Mouse (Mus musculus) ovary, postnatal 10 days (tissue): ENCODE results near the gene Sdf2.
"Not testable (repeated sequence)": the region's sequence is repeated elsewhere in the genome, so short reads cannot be mapped to it uniquely, and the experiment has no call there.

Source experiments
- DNase-seq: peaks from one replicate; pipeline ENCODE4 v3.0.0; 2022; ENCODE audit warnings: low spot score

Sdf2 gene

DNA sequence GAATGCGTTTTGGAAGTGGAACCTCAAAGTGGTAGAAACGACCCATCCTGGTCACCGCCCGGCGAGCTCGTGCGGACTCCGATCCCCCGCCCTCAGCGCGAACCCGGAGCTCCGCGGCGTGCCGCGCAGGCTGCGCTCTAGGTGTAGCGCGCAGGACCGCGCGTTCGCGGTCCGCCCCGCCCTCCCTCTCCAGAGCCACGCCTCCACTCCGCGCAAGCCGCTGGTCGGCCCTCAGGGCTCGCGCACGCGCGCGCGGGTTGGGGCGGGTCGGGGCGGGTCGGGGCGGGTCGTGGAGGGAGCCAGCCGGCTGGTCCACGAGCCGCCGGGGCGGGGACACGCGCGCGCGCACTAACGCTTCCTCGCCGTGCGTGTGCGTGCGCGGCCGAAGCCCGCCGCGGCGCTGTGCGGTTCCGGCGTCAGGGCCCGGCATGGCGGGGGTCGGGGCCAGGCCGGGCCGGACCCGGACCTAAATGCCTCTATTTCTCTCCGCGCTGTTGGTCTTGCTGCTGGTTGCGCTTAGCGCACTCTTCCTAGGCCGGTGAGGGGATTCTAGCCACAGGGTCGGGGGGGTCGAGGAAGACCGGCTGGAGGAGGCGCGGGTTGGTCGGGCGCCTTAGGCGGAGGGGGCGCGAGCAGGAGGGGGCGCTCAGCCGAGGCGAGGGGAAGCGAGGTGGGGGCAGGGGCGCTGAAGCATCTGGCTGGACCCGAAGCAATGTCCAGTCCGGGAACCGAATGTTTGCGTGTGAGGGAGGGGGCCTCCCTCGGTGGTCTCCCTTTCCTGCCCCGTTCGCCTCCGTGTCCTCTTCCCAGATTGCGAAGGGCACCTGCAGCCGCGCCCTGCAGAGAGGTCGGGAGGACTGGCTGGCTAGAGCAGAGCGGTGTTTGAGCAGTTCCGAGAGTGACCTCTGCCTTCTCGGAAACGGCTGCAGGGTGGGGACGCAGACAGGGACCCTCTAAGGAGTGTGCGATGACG lies 16.1 kb downstream of the Sdf2 start, which contains the start of gene 2610507B11Rik:
TSS of gene 2610507B11Rik (plus strand) at position 373 of the 973 bp plus-strand sequence.
- DNase-seq = peak; percentile 73

DNA sequence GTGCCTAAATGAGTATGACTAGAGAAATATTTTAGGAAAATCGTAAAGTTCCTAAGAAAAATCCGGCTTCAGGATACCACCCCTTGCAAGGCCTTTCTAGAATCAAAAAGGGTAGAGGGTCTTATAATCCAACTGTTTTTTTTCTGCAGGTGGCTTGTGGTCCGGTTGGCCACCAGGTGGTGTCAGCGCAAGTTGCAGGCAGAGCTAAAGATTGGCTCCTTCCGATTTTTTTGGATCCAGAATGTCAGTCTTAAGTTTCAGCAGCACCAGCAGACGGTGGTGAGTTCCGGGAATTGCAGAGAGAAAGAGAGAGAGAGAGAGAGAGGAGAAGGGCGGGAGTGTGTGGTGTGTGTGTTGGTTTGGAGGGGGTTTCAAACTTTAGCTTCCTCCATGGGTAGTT lies 17.0 kb downstream of the Sdf2 start:
- DNase-seq = no peak

DNA sequence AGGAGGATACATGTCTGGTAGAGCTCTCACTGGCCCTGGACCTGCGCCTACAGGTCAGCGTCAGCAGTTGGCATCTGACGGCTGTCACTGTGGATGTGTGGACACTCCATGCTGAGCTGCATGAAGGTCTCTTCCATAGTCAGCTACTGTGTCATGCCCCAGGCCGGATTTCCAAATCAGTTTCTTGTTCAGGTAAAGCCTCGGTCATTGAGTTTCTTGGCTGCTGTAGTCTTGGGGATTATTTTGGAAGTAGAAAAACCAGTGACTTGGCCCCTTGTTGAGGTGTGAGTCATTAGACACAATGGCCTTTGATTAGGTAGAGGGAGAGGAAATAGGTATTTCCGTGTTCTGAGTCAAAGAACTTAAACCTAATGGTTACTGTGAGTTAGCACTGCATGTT lies 20.0 kb downstream of the Sdf2 start:
- DNase-seq = no peak

DNA sequence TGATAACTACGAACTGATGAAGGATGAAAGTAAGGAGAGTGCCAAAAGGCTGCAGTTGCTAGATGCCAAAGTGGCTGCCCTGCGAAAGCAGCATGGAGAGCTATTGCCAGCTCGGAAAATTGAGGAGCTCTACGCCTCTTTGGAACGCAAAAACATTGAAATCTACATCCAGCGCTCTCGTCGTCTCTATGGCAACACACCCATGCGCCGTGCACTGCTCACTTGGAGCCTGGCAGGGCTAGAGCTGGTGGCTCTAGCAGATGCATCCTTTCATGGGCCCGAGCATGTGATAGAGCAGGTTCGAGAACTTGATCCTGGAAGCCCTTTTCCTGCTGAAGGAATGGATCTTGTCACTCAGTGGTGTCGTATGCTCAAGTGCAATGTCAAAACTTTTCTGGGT lies 26.4 kb downstream of the Sdf2 start:
- DNase-seq = no peak

DNA sequence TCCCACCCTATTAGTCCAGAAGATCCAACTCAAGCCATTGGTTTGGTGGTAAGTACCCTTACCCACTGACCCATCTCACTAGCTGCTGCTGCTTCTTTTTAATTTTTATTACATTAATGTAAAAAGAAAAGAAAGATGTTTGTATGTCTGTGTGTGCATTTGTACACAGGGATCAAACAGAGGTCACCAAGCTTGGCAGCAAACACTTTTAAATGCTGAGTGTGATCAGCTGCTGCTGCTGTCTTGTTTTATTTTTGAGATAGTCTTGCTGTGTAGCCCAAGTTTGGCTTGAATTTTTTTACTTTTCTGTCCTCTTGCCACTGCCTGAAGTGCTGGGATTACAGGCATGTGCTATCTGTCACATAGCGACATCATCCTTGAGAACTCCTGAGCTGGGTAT lies 30.1 kb downstream of the Sdf2 start:
- DNase-seq = no peak

DNA sequence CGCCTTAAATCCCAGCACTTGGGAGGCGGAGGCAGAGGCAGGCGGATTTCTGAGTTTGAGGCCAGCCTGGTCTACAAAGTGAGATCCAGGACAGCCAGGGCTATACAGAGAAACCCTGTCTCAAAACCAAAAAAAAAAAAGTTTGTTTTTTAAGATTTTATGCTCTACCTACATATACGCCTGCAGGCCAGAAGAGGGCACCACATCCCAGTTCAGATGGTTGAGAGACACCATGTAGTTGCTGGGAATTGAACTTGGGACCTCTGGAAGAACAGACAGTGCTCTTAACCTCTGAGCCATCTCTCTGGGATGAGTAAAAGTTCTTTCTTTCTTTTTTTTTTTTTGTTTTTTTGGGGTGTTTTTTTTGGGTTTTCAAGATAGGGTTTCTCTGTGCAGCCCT lies 30.6 kb downstream of the Sdf2 start:
- not testable (repeated sequence) for DNase-seq

DNA sequence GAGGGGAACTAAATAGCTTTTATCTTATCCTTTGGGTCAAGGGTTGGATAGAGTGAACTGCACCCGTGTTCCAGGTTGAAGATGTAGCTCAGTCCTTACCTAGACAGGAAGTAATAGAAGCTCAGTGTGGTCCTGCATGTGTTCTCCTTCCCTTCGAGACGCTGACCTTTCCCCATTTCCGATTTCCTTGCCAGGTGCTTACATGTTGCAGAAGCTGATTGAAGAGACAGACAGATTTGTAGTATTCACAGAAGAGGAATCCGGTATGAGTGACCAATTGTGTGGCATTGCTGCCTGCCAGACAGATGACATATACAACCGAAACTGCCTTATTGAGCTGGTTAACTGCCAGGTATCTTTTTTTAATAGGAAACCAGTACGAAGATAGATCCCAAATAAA lies 33.3 kb downstream of the Sdf2 start:
- no peak for DNase-seq

DNA sequence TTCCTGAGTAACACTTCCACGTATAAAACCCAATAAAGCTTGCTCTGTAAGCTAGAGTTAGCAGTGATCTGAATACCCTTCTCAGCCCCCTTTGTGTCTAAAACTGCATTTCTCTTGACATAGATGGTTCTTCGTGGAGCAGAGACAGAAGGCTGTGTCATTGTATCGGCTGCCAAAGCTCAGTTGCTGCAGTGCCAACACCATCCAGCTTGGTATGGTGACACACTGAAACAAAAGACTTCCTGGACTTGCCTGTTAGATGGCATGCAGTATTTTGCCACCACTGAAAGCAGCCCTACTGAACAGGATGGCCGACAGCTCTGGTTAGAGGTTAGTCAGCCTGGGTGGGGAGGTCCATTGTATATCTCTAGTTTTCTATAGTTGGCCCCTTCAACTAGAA lies 34.0 kb downstream of the Sdf2 start:
- DNase-seq = no peak

DNA sequence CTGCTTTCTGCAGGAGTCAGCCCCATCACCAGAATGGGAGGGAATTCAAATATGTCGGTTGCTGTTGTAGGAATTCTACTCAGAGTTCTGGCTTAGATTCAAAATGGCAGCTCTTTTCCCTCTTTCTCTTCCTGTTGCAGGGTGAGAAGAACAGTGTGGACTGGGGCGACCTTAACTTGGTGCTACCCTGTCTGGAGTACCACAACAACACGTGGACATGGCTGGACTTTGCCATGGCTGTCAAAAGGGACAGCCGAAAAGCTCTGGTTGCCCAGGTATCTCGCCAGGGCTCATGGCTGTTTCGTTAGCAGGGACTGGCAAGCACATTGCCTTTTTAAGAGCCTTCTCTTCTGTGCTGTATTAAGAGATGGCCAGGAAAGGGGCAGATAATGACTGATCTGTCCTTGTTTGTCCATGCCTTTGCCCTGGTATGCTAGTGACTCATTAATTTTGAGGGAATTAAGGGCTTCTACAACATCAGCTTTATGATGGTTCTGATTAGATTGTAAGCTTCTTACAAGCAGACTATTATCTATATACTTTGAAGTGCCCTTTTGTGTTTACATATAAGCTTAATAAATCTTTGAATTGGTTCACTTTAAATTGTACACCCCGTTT lies 43.7 kb downstream of the Sdf2 start:
- DNase-seq = no peak

DNA sequence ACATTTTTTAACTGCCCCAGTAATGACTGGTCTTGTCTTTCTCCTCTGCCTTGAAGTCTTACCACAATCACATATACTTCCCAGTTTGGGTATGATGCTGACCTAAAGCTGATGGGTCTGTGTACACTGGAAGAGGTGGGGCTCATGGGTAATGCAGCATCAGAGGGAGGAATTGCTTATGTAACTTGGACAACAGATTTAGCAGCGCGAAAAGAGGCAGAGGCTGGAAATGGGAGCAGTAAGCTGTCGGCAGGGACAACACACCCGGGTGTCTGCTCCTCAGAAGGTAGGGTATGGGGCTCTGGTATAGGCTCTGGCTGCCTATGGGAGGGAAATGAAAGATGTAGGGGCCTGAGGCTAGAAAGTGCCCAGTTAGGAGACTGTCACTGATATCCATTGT lies 45.1 kb downstream of the Sdf2 start, which contains the start of gene BC030499:
TSS of gene BC030499 (plus strand) at position 188 of the 400 bp plus-strand sequence.
- DNase-seq = no peak

DNA sequence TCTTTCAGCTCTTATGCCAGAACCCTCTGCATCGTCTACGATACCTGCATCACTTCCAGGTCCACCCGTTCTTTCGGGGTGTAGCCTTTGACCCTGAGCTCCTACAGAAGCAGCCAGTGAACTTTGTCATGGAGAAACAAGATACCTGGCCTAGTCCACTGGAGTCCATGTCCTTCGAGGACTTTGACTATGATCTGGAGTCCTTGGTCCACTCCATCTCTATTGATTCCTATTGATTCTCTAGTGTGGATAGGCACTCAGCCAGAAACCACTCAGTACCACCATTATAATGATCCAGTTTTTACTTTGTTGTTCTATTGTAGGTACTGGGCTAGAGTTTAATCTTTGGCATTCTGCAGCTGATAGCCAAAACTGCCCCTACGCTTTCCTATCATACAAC lies 49.0 kb downstream of the Sdf2 start:
- DNase-seq = no peak

DNA sequence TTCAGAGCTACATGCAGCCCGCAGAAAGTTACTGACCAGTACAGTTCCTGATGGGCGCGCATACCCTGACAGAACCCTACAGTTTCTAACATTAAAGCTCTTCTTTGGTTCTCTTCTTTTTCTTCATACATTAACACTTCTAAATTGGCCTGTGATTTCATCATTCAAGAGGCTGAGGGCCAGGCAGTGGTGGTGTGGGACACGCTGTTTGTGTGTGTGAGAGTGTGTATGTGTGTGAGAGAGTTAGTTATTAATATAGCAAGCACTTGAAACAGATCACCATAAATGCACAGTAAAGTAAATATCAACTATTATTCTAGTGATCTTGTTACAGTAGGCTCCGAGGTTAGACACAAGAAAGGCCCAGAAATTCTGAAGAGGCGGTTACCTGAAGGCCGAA lies 55.4 kb downstream of the Sdf2 start:
- DNase-seq = no peak

DNA sequence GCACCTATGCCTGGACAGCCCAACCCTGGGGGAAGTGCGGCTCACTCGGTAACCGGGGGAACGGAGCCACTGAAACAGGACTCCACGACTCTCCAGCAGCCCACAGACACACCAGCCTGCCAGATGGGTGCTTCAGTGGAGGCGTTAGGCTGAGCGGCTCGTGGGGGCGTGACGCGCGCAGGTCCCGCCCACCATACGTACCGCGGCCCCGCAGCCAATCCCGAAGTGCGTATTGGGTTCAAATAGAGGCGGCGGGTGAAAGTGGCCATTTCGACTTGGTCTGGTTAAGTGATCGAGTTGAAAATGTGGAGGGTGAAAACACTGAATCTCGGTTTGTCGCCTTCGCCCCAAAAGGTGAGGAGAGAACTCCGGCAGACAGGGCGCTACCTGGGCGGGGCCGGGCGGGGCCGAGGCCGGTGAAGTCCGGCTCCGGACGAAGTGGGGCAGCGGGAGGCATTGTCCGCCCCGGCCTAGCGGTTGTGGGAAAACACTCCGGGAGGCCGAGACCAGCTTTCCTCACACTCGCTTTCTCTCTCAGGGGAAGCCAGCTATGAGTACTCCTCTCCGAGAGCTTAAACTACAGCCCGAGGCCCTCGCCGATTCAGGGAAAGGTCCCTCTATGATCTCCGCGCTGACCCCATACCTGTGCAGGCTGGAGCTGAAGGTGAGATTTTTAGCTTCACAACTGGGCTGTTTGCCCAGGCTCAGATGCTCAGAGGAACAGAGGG lies 56.0 kb downstream of the Sdf2 start, which contains the start of gene Spag5:
TSS of gene Spag5 (plus strand) at position 173 of the 728 bp plus-strand sequence.
- peak; percentile 78 for DNase-seq
